Mouse (Mus musculus) thymus, postnatal 14 days (tissue): ENCODE measurements around the gene Dglucy.

Source experiments
- DNase-seq: peaks from one replicate; pipeline ENCODE4 v3.0.0; 2021

The Dglucy gene

DNA sequence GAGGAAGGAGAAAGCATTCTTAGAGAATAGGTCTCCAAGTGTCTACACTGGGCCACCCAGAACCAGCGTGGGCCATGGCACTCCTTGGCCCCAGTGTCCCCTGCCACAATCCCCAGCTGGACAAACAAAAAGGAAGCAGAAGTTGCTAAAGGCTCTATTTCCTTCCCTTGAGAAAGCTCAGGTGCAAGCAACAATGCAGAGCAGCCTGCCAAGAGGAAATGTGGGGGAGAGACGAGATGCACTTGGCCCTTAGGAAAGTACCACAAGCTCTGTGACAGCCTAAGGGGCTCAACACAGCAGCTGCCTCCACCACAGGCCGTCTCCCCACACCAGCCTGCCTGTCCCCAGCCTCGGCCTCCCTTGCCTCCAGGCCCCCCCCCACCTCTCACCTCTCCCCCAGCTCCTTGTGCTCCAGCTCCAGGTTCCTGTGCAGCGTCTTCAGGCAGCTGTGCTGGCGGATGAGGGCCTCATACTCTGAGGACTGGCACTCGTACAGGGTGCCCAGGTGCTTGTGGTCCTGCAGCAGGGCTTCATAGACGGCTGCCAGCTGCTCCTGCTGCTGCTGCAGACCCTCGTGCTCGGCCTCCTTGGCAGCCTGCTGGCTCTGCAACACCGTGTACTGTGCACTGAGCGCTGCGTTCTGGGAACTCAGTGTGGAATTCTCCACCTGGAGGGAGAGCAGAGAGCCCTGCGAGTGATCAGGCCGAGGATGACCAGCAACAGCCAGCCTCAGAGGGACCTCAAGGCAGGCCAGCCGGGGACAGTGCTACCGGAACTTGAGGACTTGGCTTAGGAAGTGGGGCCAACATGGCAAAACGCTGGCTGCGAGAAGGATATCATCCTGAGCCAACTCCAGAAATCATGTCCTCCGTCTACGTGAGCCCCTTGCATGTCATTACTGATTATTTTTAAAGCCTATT is 158.8 kb downstream of the Dglucy start:
- DNase-seq = peak; percentile 33

DNA sequence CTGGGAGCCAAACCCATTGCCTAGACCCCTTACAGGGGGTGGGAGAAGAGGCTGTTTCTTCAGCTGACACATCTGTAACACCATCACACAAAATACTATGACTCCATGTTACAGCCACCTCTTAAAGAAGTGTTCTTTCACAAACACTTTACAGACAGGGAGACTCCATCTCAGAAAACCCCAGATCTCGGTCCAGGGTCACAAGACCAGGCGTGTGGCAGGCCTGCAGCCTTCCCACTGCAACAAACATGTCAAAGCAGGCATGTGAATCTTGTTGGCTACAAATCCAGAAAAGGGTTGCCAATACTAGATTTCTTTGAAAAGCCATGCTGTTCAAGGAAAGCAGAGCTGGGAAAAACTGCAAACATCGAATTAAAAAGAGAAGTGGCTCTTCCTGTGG is 162.5 kb downstream of the Dglucy start:
- DNase-seq = no peak

DNA sequence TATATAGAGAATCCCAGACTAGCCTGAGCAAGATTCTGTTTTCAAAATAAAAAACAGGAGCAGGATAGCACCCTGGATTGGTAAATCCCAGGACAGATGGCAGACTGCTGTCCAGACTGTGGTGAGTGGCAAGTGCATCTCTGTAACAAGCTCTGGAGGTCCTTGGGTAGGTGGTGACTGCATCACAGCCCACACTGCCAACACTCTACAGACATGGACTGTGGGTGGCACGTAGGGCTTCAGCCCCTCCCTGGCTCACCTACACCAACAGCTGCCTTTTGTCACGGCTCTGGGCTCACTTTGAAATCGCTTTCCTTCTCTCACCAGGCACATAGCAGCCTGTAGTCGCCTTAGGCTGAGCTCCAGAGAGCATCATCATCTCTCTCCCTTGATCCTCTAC is 164.3 kb downstream of the Dglucy start:
- no peak for DNase-seq

DNA sequence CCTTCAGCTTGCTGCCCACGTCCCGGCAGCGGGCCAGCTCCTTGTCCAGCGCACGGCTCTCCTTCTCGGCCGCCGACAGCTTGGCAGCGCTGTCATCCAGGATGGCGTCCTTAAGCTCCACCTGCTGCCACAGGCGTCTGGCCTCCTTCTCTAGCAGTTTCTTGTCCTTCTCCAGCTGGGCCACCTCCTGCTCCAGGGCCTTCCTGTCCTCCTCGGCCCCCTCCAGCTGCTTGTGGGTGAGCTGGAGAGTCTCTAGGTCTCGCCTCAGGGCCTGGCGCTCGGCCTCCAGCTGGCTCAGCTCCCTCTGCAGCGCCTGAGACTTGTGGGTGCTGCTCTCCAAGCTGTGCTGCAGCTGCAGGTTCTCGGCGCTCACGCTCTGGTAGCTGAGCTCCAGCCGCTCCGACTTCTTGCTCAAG is 166.1 kb downstream of the Dglucy start:
- DNase-seq = no peak

DNA sequence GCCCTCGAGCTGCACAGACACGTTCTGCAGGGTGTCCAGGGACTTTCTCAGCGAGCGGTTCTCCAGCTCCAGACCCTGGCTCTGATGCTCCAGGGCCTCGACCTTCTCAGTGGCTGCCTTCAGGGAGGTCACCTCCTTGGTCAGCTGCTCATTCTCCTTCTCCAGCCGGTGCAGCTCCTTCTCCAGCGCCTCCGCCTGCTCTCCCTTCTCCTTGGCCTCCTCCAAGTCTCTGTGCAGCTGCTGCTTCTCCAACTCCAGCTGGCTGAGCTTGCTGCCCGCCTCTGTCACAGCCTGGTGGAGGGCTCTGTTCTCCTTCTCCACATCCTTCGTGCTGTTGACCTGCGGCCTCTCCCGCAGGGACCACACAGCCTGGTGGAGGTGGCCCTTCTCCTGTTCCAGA is 166.6 kb downstream of the Dglucy start:
- DNase-seq = no peak

DNA sequence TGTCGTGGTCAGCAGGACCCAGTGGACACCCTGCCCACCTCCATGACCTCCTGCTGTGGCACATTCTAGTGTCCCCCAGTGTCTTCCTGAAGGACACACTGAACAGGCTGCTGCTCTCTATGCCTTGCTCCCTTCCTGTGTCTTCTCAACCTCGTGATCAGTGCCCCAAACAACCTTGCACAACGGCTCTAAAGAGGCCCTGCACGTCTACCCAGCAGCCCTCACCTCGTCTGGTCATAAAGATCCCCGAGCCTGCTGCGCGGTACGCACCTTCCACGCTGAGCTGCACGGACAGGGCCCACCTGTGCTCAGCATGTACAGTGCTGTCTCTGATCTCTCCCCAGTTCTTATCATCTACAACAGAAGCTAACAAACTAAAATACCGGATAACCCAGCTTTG is 167.1 kb downstream of the Dglucy start:
- DNase-seq = no peak
